In genomic region chr9:55429242-55429975, GRCm38 (mm10) we compare ENCODE assay signal across 8 mouse cellular contexts.
DNase-seq lines count a peak whose midpoint lies in the region; ATAC-seq and TF ChIP-seq lines count a peak whose summit lies in the region.

No protein-coding gene starts in this region.

- TF ChIP-seq POLR2A in MEL (IDR thresholded peaks at IDR 0.05; ENCODE audit: control insufficient read depth in 1 of 2, insufficient read depth in 1 of 2, low read depth in 1 of 2, low read length in 2 of 2, poor library complexity in 1 of 2): no peak

- H3K36me3 ChIP-seq in MEL (ENCODE audit: control insufficient read depth in 1 of 2, insufficient read depth in 2 of 2, low read length in 2 of 2): no peaks in the 10 kb centered on the region
- no peaks in the 10 kb centered on the region for H3K36me3 ChIP-seq in forebrain, postnatal 0 days (ENCODE audit: insufficient read depth)
- H3K36me3 ChIP-seq in hindbrain, embryonic 11.5 days (ENCODE audit: control insufficient read depth, insufficient read depth, low read length): no peaks in the 10 kb centered on the region
- no peaks in the 10 kb centered on the region for H3K36me3 ChIP-seq in lung, embryonic 16.5 days (ENCODE audit: control insufficient read depth, insufficient read depth, low read length)

- H3K4me3 ChIP-seq in MEL (ENCODE audit: control insufficient read depth in 1 of 2, insufficient read depth in 1 of 2, low read depth in 2 of 2, low read length in 2 of 2): no peak overlapping the region
- H3K4me3 ChIP-seq in forebrain, postnatal 0 days (ENCODE audit: low read depth, low read length): no peak overlapping the region
- no peak overlapping the region for H3K4me3 ChIP-seq in hindbrain, embryonic 11.5 days (ENCODE audit: low read depth, low read length)
- H3K4me3 ChIP-seq in lung, embryonic 16.5 days (ENCODE audit: low read length): peak overlapping the region; percentile 26; the same call in 1 of the 2 replicates

- H3K9ac ChIP-seq in MEL (ENCODE audit: control insufficient read depth, low read depth, low read length, poor library complexity, severe bottlenecking): no peak overlapping the region
- no peak overlapping the region for H3K9ac ChIP-seq in forebrain, postnatal 0 days
- H3K9ac ChIP-seq in hindbrain, embryonic 11.5 days (ENCODE audit: low read depth, low read length): no peak overlapping the region
- peak overlapping the region; percentile 36; the same call in 1 of the 2 replicates for H3K9ac ChIP-seq in lung, embryonic 16.5 days (ENCODE audit: low read length)

- TF ChIP-seq RAD21 in MEL (IDR thresholded peaks at IDR 0.05; ENCODE audit: low read depth, low read length): peak; percentile 94

- H3K27ac ChIP-seq in MEL (ENCODE audit: control insufficient read depth, low read depth, low read length): no peak overlapping the region
- no peak overlapping the region for H3K27ac ChIP-seq in forebrain, postnatal 0 days (ENCODE audit: low read depth, low read length)
- H3K27ac ChIP-seq in hindbrain, embryonic 11.5 days (ENCODE audit: low read depth, low read length): no peak overlapping the region
- no peak overlapping the region for H3K27ac ChIP-seq in lung, embryonic 16.5 days (ENCODE audit: low read length)

- no peak overlapping the region for H3K4me2 ChIP-seq in forebrain, postnatal 0 days (ENCODE audit: low read depth)
- no peak overlapping the region for H3K4me2 ChIP-seq in hindbrain, embryonic 11.5 days (replicated peaks; ENCODE audit: low read depth, low read length)
- peak overlapping the region; percentile 46 for H3K4me2 ChIP-seq in lung, embryonic 16.5 days (ENCODE audit: low read depth, low read length)

- no peaks in the 10 kb centered on the region for H3K9me3 ChIP-seq in MEL (replicated peaks; ENCODE audit: insufficient read depth, low read length)
- no peaks in the 10 kb centered on the region for H3K9me3 ChIP-seq in forebrain, postnatal 0 days (ENCODE audit: low read length)
- no peaks in the 10 kb centered on the region for H3K9me3 ChIP-seq in hindbrain, embryonic 11.5 days (ENCODE audit: control insufficient read depth, low read length)
- no peaks in the 10 kb centered on the region for H3K9me3 ChIP-seq in lung, embryonic 16.5 days (ENCODE audit: control insufficient read depth, low read length)

- H3K4me1 ChIP-seq in MEL (ENCODE audit: control insufficient read depth in 1 of 2, insufficient read depth in 2 of 2, low read length in 2 of 2): no peaks in the 10 kb centered on the region
- H3K4me1 ChIP-seq in forebrain, postnatal 0 days (ENCODE audit: insufficient read depth): no peaks in the 10 kb centered on the region
- H3K4me1 ChIP-seq in hindbrain, embryonic 11.5 days (replicated peaks; ENCODE audit: control insufficient read depth, insufficient read depth, low read length): no peaks in the 10 kb centered on the region
- H3K4me1 ChIP-seq in lung, embryonic 16.5 days (replicated peaks; ENCODE audit: control insufficient read depth, insufficient read depth, low read length): 0 out of 2 replicates have a peak, but pooled peaks cover 2% of the 10 kb centered on the region

- no peak for TF ChIP-seq EP300 in MEL (IDR thresholded peaks at IDR 0.05; ENCODE audit: low read depth in 1 of 2, low read length in 2 of 2)

- TF ChIP-seq CTCF in MEL (IDR thresholded peaks at IDR 0.05 in 2 of 3, conservative IDR thresholded peaks at IDR 0.05 in 1 of 3; ENCODE audit: control insufficient read depth in 1 of 3, insufficient read depth in 1 of 3, low read depth in 2 of 3, low read length in 3 of 3, poor library complexity in 1 of 3, severe bottlenecking in 1 of 3): peak; percentile 73 to 86 (median 79)
- peak; percentile 86 for TF ChIP-seq CTCF in forebrain, postnatal 0 days (IDR thresholded peaks at IDR 0.05; ENCODE audit: low read depth)

- no peaks in the 10 kb centered on the region; a peak in 1 of 4 replicates for H3K27me3 ChIP-seq in MEL (ENCODE audit: control insufficient read depth in 1 of 2, insufficient read depth in 2 of 2, low read length in 2 of 2)
- H3K27me3 ChIP-seq in forebrain, postnatal 0 days (ENCODE audit: insufficient read depth, low read length): no peaks in the 10 kb centered on the region
- no peaks in the 10 kb centered on the region for H3K27me3 ChIP-seq in hindbrain, embryonic 11.5 days (ENCODE audit: control insufficient read depth, insufficient read depth, low read length)
- no peaks in the 10 kb centered on the region for H3K27me3 ChIP-seq in lung, embryonic 16.5 days (ENCODE audit: control insufficient read depth, insufficient read depth, low read depth, low read length)

- DNase-seq in MEL (ENCODE audit: low read depth, low spot score): peak; percentile 89
- DNase-seq in cerebellum, adult 11-12 months: peak; percentile 63
- peak; percentile 85 for DNase-seq in forebrain, postnatal 0 days
- peak; percentile 85 for DNase-seq in hindbrain, embryonic 11.5 days (ENCODE audit: low spot score)
- DNase-seq in layer of hippocampus, adult 9-11 months: peak; percentile 61
- DNase-seq in retina, embryonic 14.5 days (ENCODE audit: low spot score): peak; percentile 90
- DNase-seq in thymus, postnatal 4 days: peak; percentile 80

- no peaks in the 10 kb centered on the region for H3K79me2 ChIP-seq in MEL (ENCODE audit: control insufficient read depth, insufficient read depth, low read length, poor library complexity)

- peak; percentile 87 for ATAC-seq in forebrain, postnatal 0 days
- peak; percentile 69 for ATAC-seq in hindbrain, embryonic 11.5 days (ENCODE audit: low FRiP score)
- ATAC-seq in lung, embryonic 16.5 days (ENCODE audit: low read depth): peak; percentile 70; the same call in 1 of the 2 replicates

- WGBS in forebrain, postnatal 0 days: 34% methylated on average over 12 of the region's 12 CpGs
- 33% methylated on average over 12 of the region's 12 CpGs for WGBS in hindbrain, embryonic 11.5 days
- 30% methylated on average over 12 of the region's 12 CpGs for WGBS in lung, embryonic 16.5 days

TF ChIP-seq in MEL, 35 proteins besides CTCF, POLR2A, EP300 and RAD21:
- TF ChIP-seq SMC3 (IDR thresholded peaks at IDR 0.05; ENCODE audit: low read depth, low read length) (peak; percentile 85), BHLHE40 (IDR thresholded peaks at IDR 0.05; ENCODE audit: borderline replicate concordance, low read depth, low read length) (0 out of 2 replicates have a peak, but pooled peaks have one; percentile 31), ZNF384 (IDR thresholded peaks at IDR 0.05; ENCODE audit: low read depth, low read length) (no peak), ZC3H11A (IDR thresholded peaks at IDR 0.05; ENCODE audit: low read depth, low read length) (peak; percentile 84)
